Mouse (Mus musculus) liver, embryonic 12.5 days (tissue): ENCODE measurements around the gene Plce1. TPM values are rescaled to one million over a fixed set of nuclear protein-coding genes. Genes with fewer than 3 reads are reported as not detected.

Source experiments
- ATAC-seq: fragments of 200-750 bp; cut with Nextera tagmentation; 2 replicates; pipeline ENCODE4 v1.8.0; 2017; ENCODE audit warnings: moderate number of reproducible peaks, mild to moderate bottlenecking, moderate library complexity
- H3K27ac ChIP-seq: fragments of 300-500 bp; sonication (generic); 2 replicates; pipeline ENCODE4 v1.5.1; 2016; ENCODE audit warnings: mild to moderate bottlenecking
- H3K27me3 ChIP-seq: fragments of 300-500 bp; sonication (generic); replicated peaks from 2 replicates; pipeline ENCODE4 v1.6.1; 2016; ENCODE audit warnings: mild to moderate bottlenecking, moderate library complexity
- H3K36me3 ChIP-seq: fragments of 300-500 bp; sonication (generic); 2 replicates; pipeline ENCODE4 v1.6.1; 2016; ENCODE audit warnings: mild to moderate bottlenecking, moderate library complexity
- H3K4me1 ChIP-seq: fragments of 300-500 bp; sonication (generic); 2 replicates; pipeline ENCODE4 v1.6.1; 2016
- H3K4me2 ChIP-seq: fragments of 300-500 bp; sonication (generic); 2 replicates; pipeline ENCODE4 v1.6.1; 2016; ENCODE audit warnings: mild to moderate bottlenecking, moderate library complexity
- H3K4me3 ChIP-seq: fragments of 300-500 bp; sonication (generic); 2 replicates; pipeline ENCODE4 v1.5.1; 2016; ENCODE audit warnings: mild to moderate bottlenecking, moderate library complexity
- H3K9ac ChIP-seq: fragments of 300-500 bp; sonication (generic); 2 replicates; pipeline ENCODE4 v1.6.1; 2016; ENCODE audit warnings: mild to moderate bottlenecking, moderate library complexity
- H3K9me3 ChIP-seq: fragments of 300-500 bp; sonication (generic); replicated peaks from 2 replicates; pipeline ENCODE4 v1.6.1; 2016; ENCODE audit warnings: mild to moderate bottlenecking, moderate library complexity
- WGBS: fragments of 180-500 bp; shearing (Covaris S2); methylation state at CpG from one replicate; pipeline ENCODE4 v1.1.7; 2016; ENCODE audit not compliant: insufficient replicate concordance; 5-methylcytosine and 5-hydroxymethylcytosine counted together
- polyA plus RNA-seq: library from polyadenylated mRNA; unstranded; fragments of >200 nt; fragmentation: Nextera tagmentation; extraction: Ambion mirVana; gene quantifications from 2 replicates; pipeline ENCODE4 v1.2.1, GENCODE M21; 2016

Plce1 gene
- 0.82 and 0.89 TPM in 2 replicates for polyA plus RNA-seq

- Histone ChIP-seq H3K27ac (no peak within 1 kb of the TSS), H3K4me2 (peak within 1 kb of the TSS; percentile 63), H3K4me1 (no peaks in the 10 kb centered on the region), H3K27me3 (peaks cover 64% of the 10 kb centered on the region), H3K36me3 (no peaks in the 10 kb centered on the region), H3K4me3 (peak within 1 kb of the TSS; percentile 54), H3K9me3 (no peaks in the 10 kb centered on the region), H3K9ac (0 out of 2 replicates have a peak within 1 kb of the TSS, but pooled peaks have one; percentile 12)
- ATAC-seq: peak; percentile 32; the same call in 1 of the 2 replicates
- under 1% methylated on average over 67 of the region's 90 CpGs for WGBS
These were observed at the start of gene Plce1 for GRCm38 (mm10) chr19:38480731-38481621. TSS of gene Plce1 (plus strand) at chr19:38481109.

GRCm38 (mm10) chr19:38431326-38431725 lies 49.6 kb upstream of the Plce1 start:
- no peak for ATAC-seq
- no peaks in the 10 kb centered on the region for H3K9me3 ChIP-seq
- no peak overlapping the region for H3K27ac ChIP-seq
- no peak overlapping the region for H3K9ac ChIP-seq
- H3K4me3 ChIP-seq: no peak overlapping the region
- 62% methylated on average over 7 of the region's 7 CpGs for WGBS
- H3K4me1 ChIP-seq: no peaks in the 10 kb centered on the region
- no peaks in the 10 kb centered on the region for H3K27me3 ChIP-seq
- no peak overlapping the region for H3K4me2 ChIP-seq
- no peaks in the 10 kb centered on the region for H3K36me3 ChIP-seq

GRCm38 (mm10) chr19:38432021-38432420 lies 48.9 kb upstream of the Plce1 start:
- Histone ChIP-seq H3K4me2 (no peak overlapping the region), H3K4me1 (no peaks in the 10 kb centered on the region), H3K36me3 (no peaks in the 10 kb centered on the region), H3K9ac (no peak overlapping the region), H3K27ac (no peak overlapping the region), H3K9me3 (no peaks in the 10 kb centered on the region), H3K4me3 (no peak overlapping the region), H3K27me3 (no peaks in the 10 kb centered on the region)
- WGBS: 58% methylated on average over 3 of the region's 3 CpGs
- no peak for ATAC-seq

GRCm38 (mm10) chr19:38433381-38433780 lies 47.5 kb upstream of the Plce1 start:
- Histone ChIP-seq H3K27ac (no peak overlapping the region), H3K9ac (no peak overlapping the region), H3K9me3 (no peaks in the 10 kb centered on the region), H3K4me3 (no peak overlapping the region), H3K4me1 (no peaks in the 10 kb centered on the region), H3K4me2 (no peak overlapping the region), H3K36me3 (no peaks in the 10 kb centered on the region), H3K27me3 (no peaks in the 10 kb centered on the region)
- WGBS: 71% methylated on average over 2 of the region's 2 CpGs
- ATAC-seq: no peak

GRCm38 (mm10) chr19:38435221-38435620 lies 45.7 kb upstream of the Plce1 start:
- ATAC-seq: no peak

GRCm38 (mm10) chr19:38441860-38442259 lies 39.0 kb upstream of the Plce1 start:
- no peak overlapping the region for H3K9ac ChIP-seq
- ATAC-seq: no peak
- H3K36me3 ChIP-seq: no peaks in the 10 kb centered on the region
- H3K4me1 ChIP-seq: no peaks in the 10 kb centered on the region
- no peak overlapping the region for H3K27ac ChIP-seq
- 75% methylated on average over 8 of the region's 8 CpGs for WGBS
- no peak overlapping the region for H3K4me3 ChIP-seq
- H3K4me2 ChIP-seq: no peak overlapping the region
- H3K9me3 ChIP-seq: no peaks in the 10 kb centered on the region
- H3K27me3 ChIP-seq: no peaks in the 10 kb centered on the region

More at GRCm38 (mm10) chr19:38435221-38435620, 45.7 kb upstream of the Plce1 start:
- no peak overlapping the region for H3K9ac ChIP-seq
- H3K4me2 ChIP-seq: no peak overlapping the region
- no peak overlapping the region for H3K27ac ChIP-seq
- no peaks in the 10 kb centered on the region for H3K27me3 ChIP-seq
- no peaks in the 10 kb centered on the region for H3K4me1 ChIP-seq
- H3K36me3 ChIP-seq: no peaks in the 10 kb centered on the region
- no peak overlapping the region for H3K4me3 ChIP-seq
- WGBS: 81% methylated on average over 15 of the region's 15 CpGs
- no peaks in the 10 kb centered on the region for H3K9me3 ChIP-seq

GRCm38 (mm10) chr19:38445758-38446157 lies 35.2 kb upstream of the Plce1 start:
- WGBS: 45% methylated on average over 5 of the region's 5 CpGs
- no peak for ATAC-seq
- no peaks in the 10 kb centered on the region for H3K9me3 ChIP-seq

GRCm38 (mm10) chr19:38455228-38455627 lies 25.7 kb upstream of the Plce1 start:
- Histone ChIP-seq H3K36me3 (no peaks in the 10 kb centered on the region), H3K4me3 (no peak overlapping the region), H3K27ac (no peak overlapping the region), H3K4me1 (no peaks in the 10 kb centered on the region), H3K9ac (no peak overlapping the region), H3K9me3 (0 out of 2 replicates have a peak, but pooled peaks cover 10% of the 10 kb centered on the region), H3K27me3 (no peaks in the 10 kb centered on the region), H3K4me2 (no peak overlapping the region)
- WGBS: 72% methylated on average over 10 of the region's 10 CpGs
- no peak for ATAC-seq

More at GRCm38 (mm10) chr19:38445758-38446157, 35.2 kb upstream of the Plce1 start:
- H3K4me1 ChIP-seq: no peaks in the 10 kb centered on the region
- no peaks in the 10 kb centered on the region for H3K27me3 ChIP-seq
- H3K4me2 ChIP-seq: no peak overlapping the region
- H3K36me3 ChIP-seq: no peaks in the 10 kb centered on the region
- no peak overlapping the region for H3K9ac ChIP-seq
- H3K27ac ChIP-seq: no peak overlapping the region
- H3K4me3 ChIP-seq: no peak overlapping the region

- Histone ChIP-seq H3K4me3 (no peak overlapping the region), H3K27me3 (no peaks in the 10 kb centered on the region), H3K9me3 (0 out of 2 replicates have a peak, but pooled peaks cover 10% of the 10 kb centered on the region), H3K9ac (no peak overlapping the region), H3K27ac (no peak overlapping the region), H3K36me3 (no peaks in the 10 kb centered on the region), H3K4me1 (no peaks in the 10 kb centered on the region), H3K4me2 (no peak overlapping the region)
- 85% methylated on average over 9 of the region's 9 CpGs for WGBS
- no peak for ATAC-seq
These were observed 21.9 kb upstream of the Plce1 start for GRCm38 (mm10) chr19:38458996-38459395.

GRCm38 (mm10) chr19:38460696-38461095 lies 20.2 kb upstream of the Plce1 start:
- H3K9ac ChIP-seq: no peak overlapping the region
- no peak overlapping the region for H3K27ac ChIP-seq
- no peaks in the 10 kb centered on the region for H3K36me3 ChIP-seq
- 0 out of 2 replicates have a peak, but pooled peaks cover 10% of the 10 kb centered on the region for H3K9me3 ChIP-seq
- no peak overlapping the region for H3K4me3 ChIP-seq
- H3K27me3 ChIP-seq: no peaks in the 10 kb centered on the region
- ATAC-seq: no peak
- WGBS: 64% methylated on average over 4 of the region's 4 CpGs
- no peaks in the 10 kb centered on the region for H3K4me1 ChIP-seq
- no peak overlapping the region for H3K4me2 ChIP-seq

GRCm38 (mm10) chr19:38470257-38470893 lies 10.5 kb upstream of the Plce1 start:
- Histone ChIP-seq H3K27ac (no peak overlapping the region), H3K36me3 (no peaks in the 10 kb centered on the region), H3K27me3 (no peaks in the 10 kb centered on the region), H3K4me2 (no peak overlapping the region), H3K4me1 (no peaks in the 10 kb centered on the region), H3K9me3 (no peaks in the 10 kb centered on the region), H3K9ac (no peak overlapping the region), H3K4me3 (no peak overlapping the region)
- 60% methylated on average over 10 of the region's 10 CpGs for WGBS
- no peak for ATAC-seq

GRCm38 (mm10) chr19:38475394-38475793 lies 5.5 kb upstream of the Plce1 start:
- Histone ChIP-seq H3K4me1 (no peaks in the 10 kb centered on the region), H3K9ac (no peak overlapping the region), H3K9me3 (no peaks in the 10 kb centered on the region), H3K4me3 (no peak overlapping the region), H3K4me2 (no peak overlapping the region), H3K27me3 (peaks cover 23% of the 10 kb centered on the region), H3K36me3 (no peaks in the 10 kb centered on the region), H3K27ac (no peak overlapping the region)
- 65% methylated on average over 7 of the region's 7 CpGs for WGBS
- no peak for ATAC-seq
